Mouse (Mus musculus) liver, embryonic 15.5 days (tissue): ENCODE results near the gene Cand1. TPM values are rescaled to one million over a fixed set of nuclear protein-coding genes. Genes with fewer than 3 reads are reported as not detected.

Experiments
- ATAC-seq: fragments of 200-750 bp; cut with Nextera tagmentation; 2 replicates; pipeline ENCODE4 v1.8.0; 2017; ENCODE audit warnings: moderate number of reproducible peaks, mild to moderate bottlenecking, moderate library complexity; ENCODE audit not compliant: insufficient read depth
- H3K27ac ChIP-seq: fragments of 300-500 bp; sonication (generic); replicated peaks from 2 replicates; pipeline ENCODE4 v1.5.1; 2015; ENCODE audit warnings: mild to moderate bottlenecking, inconsistent platforms
- H3K27me3 ChIP-seq: fragments of 300-500 bp; sonication (generic); 2 replicates; pipeline ENCODE4 v1.6.1; 2015; ENCODE audit warnings: mild to moderate bottlenecking, inconsistent platforms
- H3K36me3 ChIP-seq: fragments of 300-500 bp; sonication (generic); replicated peaks from 2 replicates; pipeline ENCODE4 v1.6.1; 2015; ENCODE audit warnings: moderate library complexity, mild to moderate bottlenecking, inconsistent platforms
- H3K4me1 ChIP-seq: fragments of 300-500 bp; sonication (generic); replicated peaks from 2 replicates; pipeline ENCODE4 v1.6.1; 2015; ENCODE audit warnings: inconsistent platforms
- H3K4me2 ChIP-seq: fragments of 300-500 bp; sonication (generic); 2 replicates; pipeline ENCODE4 v1.6.1; 2015; ENCODE audit warnings: moderate library complexity, mild to moderate bottlenecking, inconsistent platforms
- H3K4me3 ChIP-seq: fragments of 300-500 bp; sonication (generic); replicated peaks from 2 replicates; pipeline ENCODE4 v1.5.1; 2015; ENCODE audit warnings: mild to moderate bottlenecking, inconsistent platforms
- H3K9ac ChIP-seq: fragments of 300-500 bp; sonication (generic); 2 replicates; pipeline ENCODE4 v1.6.1; 2015; ENCODE audit warnings: moderate library complexity, mild to moderate bottlenecking, inconsistent platforms
- H3K9me3 ChIP-seq: fragments of 300-500 bp; sonication (generic); replicated peaks from 2 replicates; pipeline ENCODE4 v1.6.1; 2016; ENCODE audit warnings: inconsistent platforms
- WGBS: fragments of 180-500 bp; shearing (Covaris S2); methylation state at CpG from one replicate; pipeline ENCODE4 v1.1.7; 2015; ENCODE audit warnings: mixed read lengths; ENCODE audit not compliant: insufficient replicate concordance; 5-methylcytosine and 5-hydroxymethylcytosine counted together
- polyA plus RNA-seq: library from polyadenylated mRNA; unstranded; fragments of >200 nt; fragmentation: Nextera tagmentation; extraction: Ambion mirVana; gene quantifications from 2 replicates; pipeline ENCODE4 v1.2.1, GENCODE M21; 2015

Cand1 gene
- polyA plus RNA-seq, 1 experiment from 2014 or later, result 14.7 TPM

- Histone ChIP-seq H3K9ac (no peak overlapping the region), H3K4me3 (no peak overlapping the region), H3K27ac (no peak overlapping the region), H3K4me2 (no peak overlapping the region), H3K9me3 (no peaks in the 10 kb centered on the region), H3K4me1 (no peaks in the 10 kb centered on the region), H3K27me3 (no peaks in the 10 kb centered on the region), H3K36me3 (no peaks in the 10 kb centered on the region)
- 50% methylated on average over 14 of the region's 14 CpGs for WGBS
- ATAC-seq, result no peak
These were observed 71.1 kb downstream of the Cand1 start for GRCm38 (mm10) chr10:119168791-119169190.

DNA sequence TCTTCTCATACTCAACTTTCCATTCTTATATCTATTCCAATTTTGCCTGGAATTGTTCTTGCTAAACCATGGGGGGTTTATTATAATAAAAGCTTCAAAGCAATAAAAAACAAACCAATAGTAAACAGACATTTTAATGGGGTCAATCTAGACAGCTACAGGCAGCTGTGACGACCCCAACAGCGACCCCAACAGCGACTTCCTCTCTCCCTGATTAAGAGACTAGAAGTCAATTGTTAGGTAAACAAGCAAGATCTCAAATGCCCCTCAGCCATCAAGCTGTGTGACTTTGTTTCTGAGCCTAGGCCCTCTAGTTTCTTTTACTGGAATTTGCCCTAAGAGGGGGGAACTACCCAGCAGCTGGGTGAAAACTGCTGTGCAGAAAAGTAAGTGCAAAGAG is 72.0 kb downstream of the Cand1 start:
- ATAC-seq, result no peak
- WGBS, result 34% methylated on average over 3 of the region's 3 CpGs

DNA sequence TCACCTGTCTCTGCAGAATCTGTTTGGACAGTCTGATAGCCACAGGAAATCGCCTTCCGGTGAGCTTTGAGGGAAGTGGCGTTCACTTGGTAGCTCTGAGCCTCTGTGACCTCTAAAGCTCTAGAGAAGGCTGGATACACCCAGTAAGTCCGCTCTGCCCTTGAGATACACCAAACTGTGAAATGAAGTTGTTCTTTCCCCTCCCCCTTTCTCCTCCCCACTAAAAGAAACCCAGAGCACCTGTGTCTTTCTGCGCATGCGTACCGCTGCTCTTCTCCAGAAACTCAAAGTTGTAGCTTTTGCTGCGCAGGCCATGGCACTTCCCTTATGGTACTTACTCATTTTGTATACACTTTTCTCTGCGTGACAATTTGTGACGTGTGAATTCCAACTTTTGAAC is 74.8 kb downstream of the Cand1 start:
- no peak for ATAC-seq
- Histone ChIP-seq H3K4me3 (no peak overlapping the region), H3K9me3 (no peaks in the 10 kb centered on the region), H3K27me3 (no peaks in the 10 kb centered on the region), H3K9ac (no peak overlapping the region), H3K4me1 (no peaks in the 10 kb centered on the region), H3K36me3 (no peaks in the 10 kb centered on the region), H3K27ac (no peak overlapping the region), H3K4me2 (no peak overlapping the region)
- WGBS, result 66% methylated on average over 10 of the region's 10 CpGs

More for the DNA sequence above, 72.0 kb downstream of the Cand1 start:
- Histone ChIP-seq H3K4me3 (no peak overlapping the region), H3K4me2 (no peak overlapping the region), H3K27ac (no peak overlapping the region), H3K9ac (no peak overlapping the region), H3K4me1 (no peaks in the 10 kb centered on the region), H3K9me3 (no peaks in the 10 kb centered on the region), H3K27me3 (no peaks in the 10 kb centered on the region), H3K36me3 (no peaks in the 10 kb centered on the region)

- Histone ChIP-seq H3K9ac (no peak overlapping the region), H3K27ac (no peak overlapping the region), H3K4me2 (no peak overlapping the region), H3K36me3 (no peaks in the 10 kb centered on the region), H3K9me3 (no peaks in the 10 kb centered on the region), H3K27me3 (no peaks in the 10 kb centered on the region), H3K4me3 (no peak overlapping the region), H3K4me1 (no peaks in the 10 kb centered on the region)
- WGBS, result 61% methylated on average over 8 of the region's 8 CpGs
- ATAC-seq, result 0 out of 2 replicates have a peak, but pooled peaks have one; percentile 25
These were observed 78.0 kb downstream of the Cand1 start for GRCm38 (mm10) chr10:119161820-119162382.

GRCm38 (mm10) chr10:119160161-119160560 is 79.7 kb downstream of the Cand1 start:
- no peak overlapping the region for H3K4me3 ChIP-seq
- WGBS, result 73% methylated on average over 6 of the region's 6 CpGs

DNA sequence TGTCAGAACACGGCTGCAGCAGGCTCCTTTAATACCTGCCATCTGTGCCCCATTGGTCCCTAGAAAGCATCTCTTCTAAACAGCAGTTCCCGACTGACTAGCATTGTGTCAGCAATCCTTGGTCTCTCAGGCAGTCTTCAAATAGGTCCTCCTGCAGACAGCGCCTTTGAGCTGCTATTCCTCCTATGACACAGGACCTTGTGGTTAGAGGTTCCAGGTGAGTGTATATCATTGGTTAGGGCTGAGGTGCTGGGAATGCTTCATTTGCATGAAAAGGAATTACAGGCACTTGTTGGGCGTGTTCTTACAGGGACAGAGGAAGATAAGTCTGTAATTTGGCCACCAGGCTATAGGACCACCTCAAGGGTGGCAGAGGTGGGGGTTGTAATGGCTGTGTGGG is 90.6 kb downstream of the Cand1 start:
- no peak overlapping the region for H3K4me2 ChIP-seq
- no peak for ATAC-seq
- H3K27ac ChIP-seq, result no peak overlapping the region
- 66% methylated on average over 4 of the region's 4 CpGs for WGBS
- no peak overlapping the region for H3K9ac ChIP-seq
- no peaks in the 10 kb centered on the region for H3K4me1 ChIP-seq
- H3K36me3 ChIP-seq, result no peaks in the 10 kb centered on the region
- H3K27me3 ChIP-seq, result no peaks in the 10 kb centered on the region
- no peak overlapping the region for H3K4me3 ChIP-seq
- H3K9me3 ChIP-seq, result no peaks in the 10 kb centered on the region

More at GRCm38 (mm10) chr10:119160161-119160560, 79.7 kb downstream of the Cand1 start:
- Histone ChIP-seq H3K9ac (no peak overlapping the region), H3K4me1 (no peaks in the 10 kb centered on the region), H3K36me3 (no peaks in the 10 kb centered on the region), H3K27ac (no peak overlapping the region), H3K9me3 (no peaks in the 10 kb centered on the region), H3K4me2 (no peak overlapping the region), H3K27me3 (no peaks in the 10 kb centered on the region)
- ATAC-seq, result no peak

Other genes with a start within 250 kb of the Cand1 start
- gene Grip1, start 213.8 kb upstream of the Cand1 start, polyA plus RNA-seq, result 0.53 and 0.55 TPM in 2 replicates